Mouse (Mus musculus) olfactory bulb, adult 2 months (tissue): ENCODE data around the gene Slco4c1.

ENCODE experiments used
- CTCF ChIP-seq: fragments of 200-500 bp; IDR thresholded peaks from 2 replicates; pipeline ENCODE4 v1.5.1; 2012; ENCODE audit warnings: low read depth, mild to moderate bottlenecking, low read length, moderate library complexity; ENCODE audit not compliant: insufficient read depth
- POLR2A ChIP-seq: fragments of 200-500 bp; IDR thresholded peaks from 2 replicates; pipeline ENCODE4 v1.6.1; 2012; ENCODE audit warnings: mild to moderate bottlenecking, low read depth, low read length, moderate library complexity; ENCODE audit not compliant: insufficient read depth

DNA sequence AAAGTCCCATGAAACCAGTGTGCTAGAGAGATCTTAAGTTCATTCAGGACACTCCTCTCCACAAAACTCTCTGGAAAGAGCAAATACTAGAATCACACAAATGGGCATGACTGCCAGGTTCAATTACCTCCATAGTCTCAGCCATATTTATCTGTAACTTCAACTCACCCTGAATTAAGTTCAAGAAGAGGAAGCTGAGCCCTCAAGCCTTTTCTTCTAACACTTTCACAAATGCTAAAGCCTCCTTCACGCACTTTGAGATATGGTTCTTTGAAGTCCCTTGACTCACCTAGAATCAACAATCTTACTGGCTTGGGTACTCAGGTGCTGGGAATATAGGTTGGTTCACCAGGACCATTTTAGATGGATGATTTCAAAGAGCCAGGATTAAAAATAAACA is 3.2 kb downstream of the Slco4c1 start:
- TF ChIP-seq POLR2A (no peak), CTCF (no peak)
